Mouse (Mus musculus) spleen, adult 2 months (tissue): Measurements from ENCODE around the gene Pdcd2.
"Not testable (repeated sequence)": the region's sequence is repeated elsewhere in the genome, so short reads cannot be mapped to it uniquely, and the experiment has no call there.

Experiments
- CTCF ChIP-seq: fragments of 200-500 bp; IDR thresholded peaks from 2 replicates; pipeline ENCODE4 v1.5.1; 2011; ENCODE audit warnings: mild to moderate bottlenecking, inconsistent platforms; ENCODE audit not compliant: insufficient read depth, insufficient read length, insufficient replicate concordance; ENCODE audit errors: extremely low read depth
- POLR2A ChIP-seq: fragments of 200-500 bp; IDR thresholded peaks from 2 replicates; pipeline ENCODE4 v1.6.1; 2011; ENCODE audit warnings: low read depth, low read length, inconsistent platforms

DNA sequence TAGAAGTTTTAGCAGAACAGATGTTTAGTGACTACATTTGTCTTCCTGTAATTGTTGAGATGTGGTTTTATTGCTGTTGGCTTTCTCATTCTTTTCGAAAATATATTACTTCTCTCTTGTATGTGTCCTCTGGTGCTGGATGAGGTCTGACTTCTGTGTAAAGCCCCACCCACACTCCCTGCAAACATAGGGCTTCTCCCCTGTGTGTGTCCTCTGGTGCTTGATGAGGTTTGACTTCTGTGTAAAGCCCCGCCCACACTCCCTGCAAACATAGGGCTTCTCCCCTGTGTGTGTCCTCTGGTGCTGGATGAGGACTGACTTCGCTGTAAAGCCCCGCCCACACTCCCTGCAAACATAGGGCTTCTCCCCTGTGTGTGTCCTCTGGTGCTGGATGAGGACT lies 16.8 kb upstream of the Pdcd2 start:
- TF ChIP-seq CTCF, POLR2A: not testable (repeated sequence)
